Mouse (Mus musculus): Measurements from ENCODE around the gene Cmss1. TPM values are rescaled to one million over a fixed set of nuclear protein-coding genes. Genes with fewer than 3 reads are reported as not detected.

Gene Cmss1
- polyA plus RNA-seq, 2 experiments, result 10.9 to 45.3 TPM

GRCm38 (mm10) chr16:57456003-57456402, 150.7 kb downstream of the Cmss1 start:
- Histone ChIP-seq H3K4me1 (ENCODE audit: control insufficient read depth, insufficient read depth, low read length) (peaks cover 34% of the 10 kb centered on the region), H3K9ac (ENCODE audit: low read depth, low read length, severe bottlenecking) (no peak overlapping the region), H3K4me3 (replicated peaks; ENCODE audit: low read length) (no peak overlapping the region), H3K36me3 (ENCODE audit: control insufficient read depth, insufficient read depth, low read length) (no peaks in the 10 kb centered on the region), H3K27me3 (ENCODE audit: control insufficient read depth, insufficient read depth, low read length) (no peaks in the 10 kb centered on the region), H3K27ac (replicated peaks; ENCODE audit: low read depth, low read length) (no peak overlapping the region; the same call in 1 of the 2 replicates), H3K9me3 (ENCODE audit: control insufficient read depth, low read length) (no peaks in the 10 kb centered on the region), H3K4me2 (replicated peaks; ENCODE audit: low read depth, low read length, severe bottlenecking) (no peak overlapping the region)
- no peak for ATAC-seq (ENCODE audit: low FRiP score, low read depth)
- no peak for TF ChIP-seq POLR2A (IDR thresholded peaks at IDR 0.05; ENCODE audit: borderline replicate concordance, extremely low read depth, insufficient read depth, insufficient read length)
- DNase-seq (ENCODE audit: low spot score), result no peak
- WGBS, result 26% methylated on average over 2 of the region's 2 CpGs

- TF ChIP-seq POLR2A (IDR thresholded peaks at IDR 0.05; ENCODE audit: borderline replicate concordance, extremely low read depth, insufficient read depth, insufficient read length), result no peak
- Histone ChIP-seq H3K9me3 (ENCODE audit: control insufficient read depth, low read length) (no peaks in the 10 kb centered on the region), H3K36me3 (ENCODE audit: control insufficient read depth, insufficient read depth, low read length) (no peaks in the 10 kb centered on the region), H3K4me2 (replicated peaks; ENCODE audit: low read depth, low read length, severe bottlenecking) (no peak overlapping the region), H3K27me3 (ENCODE audit: control insufficient read depth, insufficient read depth, low read length) (no peaks in the 10 kb centered on the region), H3K27ac (replicated peaks; ENCODE audit: low read depth, low read length) (no peak overlapping the region), H3K4me1 (ENCODE audit: control insufficient read depth, insufficient read depth, low read length) (peaks cover 34% of the 10 kb centered on the region), H3K9ac (ENCODE audit: low read depth, low read length, severe bottlenecking) (no peak overlapping the region), H3K4me3 (replicated peaks; ENCODE audit: low read length) (no peak overlapping the region)
- DNase-seq (ENCODE audit: low spot score) (no peak), ATAC-seq (ENCODE audit: low FRiP score, low read depth) (no peak)
- 74% methylated on average over 3 of the region's 3 CpGs for WGBS
Observed at GRCm38 (mm10) chr16:57455573-57455972, 151.1 kb downstream of the Cmss1 start.

- Histone ChIP-seq H3K9me3 (ENCODE audit: control insufficient read depth, low read length) (no peaks in the 10 kb centered on the region), H3K4me3 (replicated peaks; ENCODE audit: low read length) (no peak overlapping the region), H3K36me3 (ENCODE audit: control insufficient read depth, insufficient read depth, low read length) (no peaks in the 10 kb centered on the region), H3K9ac (ENCODE audit: low read depth, low read length, severe bottlenecking) (no peak overlapping the region), H3K4me1 (ENCODE audit: control insufficient read depth, insufficient read depth, low read length) (peaks cover 32% of the 10 kb centered on the region), H3K4me2 (replicated peaks; ENCODE audit: low read depth, low read length, severe bottlenecking) (no peak overlapping the region), H3K27me3 (ENCODE audit: control insufficient read depth, insufficient read depth, low read length) (no peaks in the 10 kb centered on the region), H3K27ac (replicated peaks; ENCODE audit: low read depth, low read length) (no peak overlapping the region)
- WGBS, result 59% methylated on average over 8 of the region's 8 CpGs
- TF ChIP-seq POLR2A (IDR thresholded peaks at IDR 0.05; ENCODE audit: borderline replicate concordance, extremely low read depth, insufficient read depth, insufficient read length), result no peak
- peak; percentile 47; the same call in 1 of the 2 replicates for ATAC-seq (ENCODE audit: low FRiP score, low read depth)
- no peak for DNase-seq (ENCODE audit: low spot score)
Observed at GRCm38 (mm10) chr16:57454106-57454763, 152.4 kb downstream of the Cmss1 start.

GRCm38 (mm10) chr16:57453009-57453408, 153.7 kb downstream of the Cmss1 start:
- Histone ChIP-seq H3K9ac (ENCODE audit: low read depth, low read length, severe bottlenecking) (no peak overlapping the region), H3K4me1 (ENCODE audit: control insufficient read depth, insufficient read depth, low read length) (peaks cover 32% of the 10 kb centered on the region), H3K36me3 (ENCODE audit: control insufficient read depth, insufficient read depth, low read length) (no peaks in the 10 kb centered on the region), H3K4me2 (replicated peaks; ENCODE audit: low read depth, low read length, severe bottlenecking) (no peak overlapping the region), H3K27ac (replicated peaks; ENCODE audit: low read depth, low read length) (no peak overlapping the region), H3K9me3 (ENCODE audit: control insufficient read depth, low read length) (peaks cover 7% of the 10 kb centered on the region), H3K27me3 (ENCODE audit: control insufficient read depth, insufficient read depth, low read length) (no peaks in the 10 kb centered on the region), H3K4me3 (replicated peaks; ENCODE audit: low read length) (no peak overlapping the region)
- TF ChIP-seq POLR2A (IDR thresholded peaks at IDR 0.05; ENCODE audit: borderline replicate concordance, extremely low read depth, insufficient read depth, insufficient read length), result no peak
- ATAC-seq (ENCODE audit: low FRiP score, low read depth), result no peak
- DNase-seq (ENCODE audit: low spot score), result no peak
- WGBS, result 40% methylated on average over 7 of the region's 7 CpGs

GRCm38 (mm10) chr16:57445096-57446094, 161.3 kb downstream of the Cmss1 start:
- H3K4me2 ChIP-seq (replicated peaks; ENCODE audit: low read depth, low read length, severe bottlenecking), result no peak overlapping the region
- no peak for TF ChIP-seq POLR2A (IDR thresholded peaks at IDR 0.05; ENCODE audit: borderline replicate concordance, extremely low read depth, insufficient read depth, insufficient read length)
- ATAC-seq (ENCODE audit: low FRiP score, low read depth), result no peak
- no peak overlapping the region for H3K4me3 ChIP-seq (replicated peaks; ENCODE audit: low read length)
- DNase-seq (ENCODE audit: low spot score), result peak; percentile 59
- no peaks in the 10 kb centered on the region for H3K27me3 ChIP-seq (ENCODE audit: control insufficient read depth, insufficient read depth, low read length)
- whole genome bisulfite sequencing, result 33% methylated on average over 10 of the region's 10 CpGs
- peaks cover 7% of the 10 kb centered on the region for H3K9me3 ChIP-seq (ENCODE audit: control insufficient read depth, low read length)
- H3K36me3 ChIP-seq (ENCODE audit: control insufficient read depth, insufficient read depth, low read length), result no peaks in the 10 kb centered on the region
- no peak overlapping the region for H3K9ac ChIP-seq (ENCODE audit: low read depth, low read length, severe bottlenecking)
- H3K4me1 ChIP-seq (ENCODE audit: control insufficient read depth, insufficient read depth, low read length), result peaks cover 31% of the 10 kb centered on the region
- H3K27ac ChIP-seq (replicated peaks; ENCODE audit: low read depth, low read length), result peak overlapping the region; percentile 61; the same call in 1 of the 2 replicates

Measured in limb, embryonic 14.5 days (tissue).